Mouse (Mus musculus) C2C12 (cell line): ENCODE data around the gene Hspb9. TPM values are rescaled to one million over a fixed set of nuclear protein-coding genes. Genes with fewer than 3 reads are reported as not detected.

ENCODE experiments used
- H3K27me3 ChIP-seq: one replicate; pipeline ENCODE4 v1.6.1; 2011; ENCODE audit not compliant: control insufficient read depth, insufficient read depth, insufficient read length
- H3K36me3 ChIP-seq: one replicate; pipeline ENCODE4 v1.6.1; 2011; ENCODE audit not compliant: control insufficient read depth, insufficient read depth
- H3K4me3 ChIP-seq: one replicate; pipeline ENCODE4 v1.5.1; 2011; ENCODE audit warnings: mild to moderate bottlenecking, control low read depth; ENCODE audit not compliant: poor library complexity, insufficient read depth, severe bottlenecking
- H3K79me2 ChIP-seq: one replicate; pipeline ENCODE4 v1.6.1; 2011; ENCODE audit not compliant: control insufficient read depth, insufficient read depth
- H3K79me3 ChIP-seq: one replicate; pipeline ENCODE4 v1.6.1; 2011; ENCODE audit warnings: low read depth, control low read depth
- H3ac ChIP-seq: one replicate; pipeline ENCODE3; 2011; ENCODE audit warnings: low read depth; ENCODE audit not compliant: control insufficient read depth, insufficient read length
- CEBPB ChIP-seq: IDR thresholded peaks from one replicate; pipeline ENCODE4 v1.6.1; 2011; ENCODE audit warnings: low read depth, mild to moderate bottlenecking, control low read depth, moderate library complexity
- CTCF ChIP-seq: IDR thresholded peaks from one replicate; pipeline ENCODE4 v1.5.1; 2011; ENCODE audit not compliant: control insufficient read depth, insufficient read depth, insufficient read length
- FOSL1 ChIP-seq: IDR thresholded peaks from one replicate; pipeline ENCODE4 v1.8.0; 2011; ENCODE audit warnings: mild to moderate bottlenecking, low read length; ENCODE audit not compliant: poor library complexity, insufficient read depth, severe bottlenecking
- MAX ChIP-seq: IDR thresholded peaks from one replicate; pipeline ENCODE4 v1.6.1; 2011; ENCODE audit warnings: mild to moderate bottlenecking, control low read depth
- MYOD1 ChIP-seq: IDR thresholded peaks from one replicate; pipeline ENCODE4 v1.6.1; 2011; ENCODE audit warnings: low read depth; ENCODE audit not compliant: control insufficient read depth, insufficient read length
- MYOG ChIP-seq: IDR thresholded peaks from one replicate; pipeline ENCODE4 v1.6.1; 2011; ENCODE audit not compliant: control insufficient read depth, insufficient read length; ENCODE audit errors: extremely low read depth
- USF1 ChIP-seq: IDR thresholded peaks from one replicate; pipeline ENCODE4 v1.6.1; 2011; ENCODE audit warnings: low read depth, mild to moderate bottlenecking, control low read depth, moderate library complexity
- polyA plus RNA-seq: library from polyadenylated mRNA; unstranded; fragments of >200 nt; fragmentation: generic; extraction: Trizol; gene quantifications from one replicate; pipeline ENCODE4 v1.2.1, GENCODE M21; 2012; ENCODE audit warnings: missing spikeins

The Hspb9 gene
- polyA plus RNA-seq, 1 experiment = 0.68 TPM

DNA sequence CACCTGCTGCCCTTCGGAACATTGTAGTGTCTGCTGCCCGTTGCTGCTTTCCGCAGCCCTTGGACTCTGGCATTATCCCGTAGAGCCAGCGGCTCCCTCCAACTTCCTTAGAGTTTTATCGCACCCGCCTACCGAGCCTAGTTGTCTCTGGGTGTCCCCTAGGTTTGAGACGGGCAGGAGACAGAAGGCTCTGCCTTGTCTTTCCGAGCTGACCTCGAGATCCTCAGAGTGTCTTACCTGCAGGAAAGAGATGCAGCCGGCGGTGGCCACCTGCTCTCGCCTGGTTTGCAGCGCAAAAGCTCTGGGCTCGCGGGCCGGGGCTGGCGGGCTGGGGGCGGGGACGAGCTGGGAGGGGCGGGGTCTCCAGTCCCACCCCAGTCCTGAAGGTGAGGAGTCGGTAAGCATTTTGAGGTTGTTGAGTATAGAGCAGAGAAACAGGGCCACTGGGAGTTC lies 21.5 kb upstream of the Hspb9 start, which contains the start of gene Zfp385c:
Gene Zfp385c (minus strand): TSS at position 292 of the 453 bp plus-strand sequence.
- no peak for TF ChIP-seq CEBPB
- TF ChIP-seq FOSL1 = no peak
- TF ChIP-seq MYOD1 = no peak
- TF ChIP-seq CTCF = no peak
- TF ChIP-seq MYOG = no peak
- TF ChIP-seq MAX = no peak
- TF ChIP-seq USF1 = no peak
- Histone ChIP-seq H3K79me3 (no peaks in the 10 kb centered on the region), H3K36me3 (no peaks in the 10 kb centered on the region), H3K27me3 (no peaks in the 10 kb centered on the region), H3ac (no peak within 1 kb of the TSS), H3K4me3 (no peak within 1 kb of the TSS), H3K79me2 (no peaks in the 10 kb centered on the region)

- Histone ChIP-seq H3ac (no peak overlapping the region), H3K79me2 (no peaks in the 10 kb centered on the region), H3K79me3 (no peaks in the 10 kb centered on the region), H3K4me3 (no peak overlapping the region), H3K27me3 (no peaks in the 10 kb centered on the region), H3K36me3 (no peaks in the 10 kb centered on the region)
- no peak for TF ChIP-seq MYOD1
- no peak for TF ChIP-seq CEBPB
- no peak for TF ChIP-seq CTCF
- TF ChIP-seq MYOG = no peak
- no peak for TF ChIP-seq FOSL1
- TF ChIP-seq MAX = no peak
- TF ChIP-seq USF1 = no peak
Observed at GRCm38 (mm10) chr11:100693154-100693553, 20.5 kb upstream of the Hspb9 start.

DNA sequence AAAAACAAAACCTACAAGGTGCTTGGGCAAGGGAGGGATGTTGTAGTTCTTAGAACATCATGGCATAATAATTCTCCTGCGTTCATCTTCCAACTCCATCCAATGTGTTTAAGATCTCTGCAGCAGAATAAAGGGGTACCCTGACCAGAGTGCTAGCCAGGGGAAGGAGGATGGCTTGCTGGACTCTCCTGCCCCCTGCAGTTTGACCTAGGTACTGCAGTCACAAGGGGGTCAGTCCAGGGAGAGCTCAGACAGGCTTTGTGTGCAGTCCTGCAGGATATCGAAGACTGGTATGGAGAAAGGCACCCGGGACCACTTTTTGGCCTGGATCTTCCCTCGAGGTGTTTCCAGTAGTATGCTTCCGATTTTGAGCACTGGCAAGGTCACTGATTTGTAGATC lies 18.7 kb upstream of the Hspb9 start:
- H3K4me3 ChIP-seq = no peak overlapping the region
- H3K36me3 ChIP-seq = no peaks in the 10 kb centered on the region
- H3K79me2 ChIP-seq = no peaks in the 10 kb centered on the region
- H3K79me3 ChIP-seq = no peaks in the 10 kb centered on the region
- no peaks in the 10 kb centered on the region for H3K27me3 ChIP-seq
- no peak overlapping the region for H3ac ChIP-seq
- TF ChIP-seq FOSL1 = no peak
- TF ChIP-seq MAX = no peak
- peak; percentile 90 for TF ChIP-seq CTCF

GRCm38 (mm10) chr11:100697921-100698320 lies 15.7 kb upstream of the Hspb9 start:
- no peak for TF ChIP-seq MAX
- TF ChIP-seq USF1 = no peak
- no peak for TF ChIP-seq CEBPB
- TF ChIP-seq FOSL1 = no peak
- TF ChIP-seq CTCF = no peak
- no peak for TF ChIP-seq MYOD1
- no peak for TF ChIP-seq MYOG
- no peak overlapping the region for H3ac ChIP-seq
- no peak overlapping the region for H3K4me3 ChIP-seq
- no peaks in the 10 kb centered on the region for H3K36me3 ChIP-seq
- H3K27me3 ChIP-seq = no peaks in the 10 kb centered on the region
- no peaks in the 10 kb centered on the region for H3K79me2 ChIP-seq
- H3K79me3 ChIP-seq = no peaks in the 10 kb centered on the region

- Histone ChIP-seq H3K27me3 (no peaks in the 10 kb centered on the region), H3ac (no peak overlapping the region), H3K4me3 (no peak overlapping the region), H3K36me3 (peaks cover 14% of the 10 kb centered on the region), H3K79me3 (no peaks in the 10 kb centered on the region), H3K79me2 (no peaks in the 10 kb centered on the region)
- TF ChIP-seq USF1 = no peak
- TF ChIP-seq MYOG = no peak
- TF ChIP-seq MYOD1 = no peak
Observed at GRCm38 (mm10) chr11:100700710-100701109, 12.9 kb upstream of the Hspb9 start.

DNA sequence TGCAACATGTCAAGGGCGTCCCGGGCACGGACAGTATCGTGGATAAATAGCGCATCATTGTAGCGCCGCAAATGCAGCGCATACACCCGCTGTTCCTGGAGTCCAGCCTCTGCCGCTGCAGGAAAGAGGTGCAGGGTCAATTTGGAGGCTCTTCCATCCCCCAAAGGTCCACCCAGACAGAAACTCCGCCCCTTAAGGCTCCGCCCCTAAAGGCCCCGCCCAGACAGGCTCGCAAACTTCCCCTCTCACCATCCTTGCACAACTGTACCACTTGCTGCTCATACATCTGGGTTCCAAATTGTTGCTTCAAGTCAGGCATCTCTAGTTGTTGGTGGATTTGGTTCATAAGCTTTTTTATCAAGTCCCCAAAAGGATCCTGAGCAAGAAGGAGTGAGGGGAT lies 12.3 kb upstream of the Hspb9 start:
- no peaks in the 10 kb centered on the region for H3K79me2 ChIP-seq
- no peaks in the 10 kb centered on the region for H3K79me3 ChIP-seq
- no peaks in the 10 kb centered on the region for H3K27me3 ChIP-seq
- no peak overlapping the region for H3ac ChIP-seq
- peaks cover 20% of the 10 kb centered on the region for H3K36me3 ChIP-seq
- no peak overlapping the region for H3K4me3 ChIP-seq
- no peak for TF ChIP-seq USF1
- no peak for TF ChIP-seq CEBPB
- TF ChIP-seq FOSL1 = no peak
- no peak for TF ChIP-seq CTCF
- no peak for TF ChIP-seq MYOD1
- TF ChIP-seq MYOG = no peak
- TF ChIP-seq MAX = no peak

GRCm38 (mm10) chr11:100702081-100702851 lies 11.4 kb upstream of the Hspb9 start:
- H3K4me3 ChIP-seq = no peak overlapping the region
- peaks cover 30% of the 10 kb centered on the region for H3K36me3 ChIP-seq
- no peaks in the 10 kb centered on the region for H3K79me3 ChIP-seq
- no peak overlapping the region for H3ac ChIP-seq
- no peak for TF ChIP-seq CEBPB
- peak; percentile 15 for TF ChIP-seq USF1
- TF ChIP-seq CTCF = peak; percentile 82
- peak; percentile 95 for TF ChIP-seq MAX
- no peaks in the 10 kb centered on the region for H3K79me2 ChIP-seq
- no peaks in the 10 kb centered on the region for H3K27me3 ChIP-seq
